Mouse (Mus musculus): Measurements from ENCODE around the gene Dbp. TPM values are rescaled to one million over a fixed set of nuclear protein-coding genes. Genes with fewer than 3 reads are reported as not detected.
A peak's percentile ranks its signal among the peaks of the same experiment; 100 is the strongest.
"Not testable (repeated sequence)": the region's sequence is repeated elsewhere in the genome, so short reads cannot be mapped to it uniquely, and the experiment has no call there.

The Dbp gene
- polyA plus RNA-seq (2012; rRNA removed): 20.0 and 30.1 TPM in 2 replicates

DNA sequence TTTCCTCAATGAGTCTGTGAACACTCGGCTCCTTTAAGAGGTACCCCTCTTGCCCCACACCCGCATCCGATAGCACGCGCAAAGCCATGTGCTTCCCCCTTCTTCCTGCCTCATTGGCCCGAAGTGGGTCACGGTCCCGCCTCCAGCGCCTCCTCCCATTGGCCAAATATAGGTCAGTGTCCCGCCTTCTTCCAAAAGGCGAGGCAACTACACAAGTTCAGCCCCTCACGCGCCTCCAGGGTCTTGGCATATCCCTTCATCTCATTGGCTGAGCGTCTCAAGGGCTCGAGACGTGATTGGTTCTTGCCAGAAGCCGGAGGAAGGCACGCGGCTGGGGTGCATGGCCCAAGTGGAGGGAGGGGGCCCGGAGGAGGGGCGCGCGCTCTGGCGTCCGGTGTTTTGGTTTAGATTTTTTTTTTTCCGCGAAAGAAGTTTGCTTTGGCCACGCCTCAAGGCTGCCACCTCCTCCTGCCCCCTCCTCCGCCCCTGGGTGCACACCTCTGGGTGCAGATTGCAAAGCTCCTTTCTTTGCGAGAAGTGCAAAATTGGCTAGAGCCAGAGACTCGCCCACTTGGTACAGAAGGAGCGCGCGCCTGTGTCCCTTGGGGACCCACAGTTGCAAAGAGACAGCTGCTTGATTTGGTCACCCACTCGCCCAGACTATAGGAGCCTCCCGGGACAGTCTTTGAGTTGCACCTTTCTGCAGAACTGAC lies at the start of gene Dbp:
TSS of gene Dbp (plus strand) at position 359 of the 713 bp plus-strand sequence.
- Histone ChIP-seq H3K36me3 (ENCODE audit: control insufficient read depth, insufficient read depth, low read length) (peaks cover under 1% of the 10 kb centered on the region; the same call in 1 of the 2 replicates), H3K4me3 (ENCODE audit: extremely low read depth, insufficient read depth, insufficient read length) (peak within 1 kb of the TSS; percentile 71), H3K27me3 (ENCODE audit: control insufficient read depth, insufficient read depth, low read length) (peaks cover 6% of the 10 kb centered on the region), H3K27ac (ENCODE audit: insufficient read depth, low read length) (peak within 1 kb of the TSS; percentile 84), H3K4me1 (ENCODE audit: control insufficient read depth, insufficient read depth, insufficient read length) (peaks cover 31% of the 10 kb centered on the region)
- WGBS: under 1% methylated on average over 36 of the region's 36 CpGs
- peak; percentile 99 for DNase-seq (ENCODE audit: low read depth in 1 of 2, low spot score in 2 of 2)
- no peak for TF ChIP-seq CTCF (IDR thresholded peaks at IDR 0.05; ENCODE audit: extremely low read depth, insufficient read depth, insufficient read length, insufficient replicate concordance)
- TF ChIP-seq POLR2A (IDR thresholded peaks at IDR 0.05; ENCODE audit: low read depth, low read length): peak; percentile 29; the same call in 1 of the 2 replicates

DNA sequence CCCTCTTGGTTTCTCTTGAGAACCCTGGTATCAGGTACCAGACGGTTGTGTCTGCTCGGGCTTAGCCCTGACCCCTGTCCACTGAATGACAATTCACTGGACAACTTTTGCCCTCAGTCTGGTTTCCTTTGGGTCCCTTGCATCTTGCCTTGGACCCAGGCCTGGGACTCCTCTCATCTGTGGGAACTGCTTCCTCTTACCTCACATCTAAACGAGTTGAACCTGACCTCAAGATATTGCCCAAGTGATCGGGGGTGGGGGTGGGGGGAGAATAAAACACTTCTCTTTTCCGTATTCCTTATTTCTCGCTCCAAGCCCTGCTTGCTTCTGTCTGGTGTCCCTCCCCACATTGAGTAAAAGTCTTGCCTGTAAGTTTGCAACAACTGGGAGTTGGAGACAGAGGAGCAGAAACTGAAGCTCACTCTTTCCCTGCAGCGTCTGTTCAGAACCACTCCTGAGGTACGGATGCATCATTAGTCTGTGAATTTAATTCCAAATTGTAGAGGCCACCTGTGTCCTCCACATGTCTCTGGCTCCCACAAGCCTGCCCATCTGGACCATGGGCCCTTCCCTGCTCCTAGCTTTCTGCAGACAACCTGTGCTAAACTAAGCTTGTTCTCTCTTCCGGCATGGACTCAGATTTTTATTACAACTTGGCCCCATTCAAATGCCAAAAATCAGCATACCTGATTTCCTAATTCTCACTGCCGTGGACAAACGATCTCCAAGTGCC lies 44.0 kb upstream of the Dbp start:
- Histone ChIP-seq H3K27me3 (ENCODE audit: control insufficient read depth, insufficient read depth, low read length) (no peaks in the 10 kb centered on the region), H3K27ac (ENCODE audit: insufficient read depth, low read length) (no peak overlapping the region), H3K4me3 (ENCODE audit: extremely low read depth, insufficient read depth, insufficient read length) (no peak overlapping the region), H3K4me1 (ENCODE audit: control insufficient read depth, insufficient read depth, insufficient read length) (no peaks in the 10 kb centered on the region), H3K36me3 (ENCODE audit: control insufficient read depth, insufficient read depth, low read length) (no peaks in the 10 kb centered on the region)
- TF ChIP-seq POLR2A (IDR thresholded peaks at IDR 0.05; ENCODE audit: low read depth, low read length) (no peak), CTCF (IDR thresholded peaks at IDR 0.05; ENCODE audit: extremely low read depth, insufficient read depth, insufficient read length, insufficient replicate concordance) (no peak)
- DNase-seq (ENCODE audit: low read depth in 1 of 2, low spot score in 2 of 2): no peak
- WGBS: 58% methylated on average over 11 of the region's 11 CpGs

- 87% methylated on average over 6 of the region's 6 CpGs for WGBS
- H3K4me1 ChIP-seq (ENCODE audit: control insufficient read depth, insufficient read depth, insufficient read length); H3K4me3 ChIP-seq (ENCODE audit: extremely low read depth, insufficient read depth, insufficient read length); DNase-seq (ENCODE audit: low read depth in 1 of 2, low spot score in 2 of 2); H3K27me3 ChIP-seq (ENCODE audit: control insufficient read depth, insufficient read depth, low read length); H3K27ac ChIP-seq (ENCODE audit: insufficient read depth, low read length); H3K36me3 ChIP-seq (ENCODE audit: control insufficient read depth, insufficient read depth, low read length): not testable (repeated sequence)
Observed at GRCm38 (mm10) chr7:45661702-45662101, 43.2 kb upstream of the Dbp start.

DNA sequence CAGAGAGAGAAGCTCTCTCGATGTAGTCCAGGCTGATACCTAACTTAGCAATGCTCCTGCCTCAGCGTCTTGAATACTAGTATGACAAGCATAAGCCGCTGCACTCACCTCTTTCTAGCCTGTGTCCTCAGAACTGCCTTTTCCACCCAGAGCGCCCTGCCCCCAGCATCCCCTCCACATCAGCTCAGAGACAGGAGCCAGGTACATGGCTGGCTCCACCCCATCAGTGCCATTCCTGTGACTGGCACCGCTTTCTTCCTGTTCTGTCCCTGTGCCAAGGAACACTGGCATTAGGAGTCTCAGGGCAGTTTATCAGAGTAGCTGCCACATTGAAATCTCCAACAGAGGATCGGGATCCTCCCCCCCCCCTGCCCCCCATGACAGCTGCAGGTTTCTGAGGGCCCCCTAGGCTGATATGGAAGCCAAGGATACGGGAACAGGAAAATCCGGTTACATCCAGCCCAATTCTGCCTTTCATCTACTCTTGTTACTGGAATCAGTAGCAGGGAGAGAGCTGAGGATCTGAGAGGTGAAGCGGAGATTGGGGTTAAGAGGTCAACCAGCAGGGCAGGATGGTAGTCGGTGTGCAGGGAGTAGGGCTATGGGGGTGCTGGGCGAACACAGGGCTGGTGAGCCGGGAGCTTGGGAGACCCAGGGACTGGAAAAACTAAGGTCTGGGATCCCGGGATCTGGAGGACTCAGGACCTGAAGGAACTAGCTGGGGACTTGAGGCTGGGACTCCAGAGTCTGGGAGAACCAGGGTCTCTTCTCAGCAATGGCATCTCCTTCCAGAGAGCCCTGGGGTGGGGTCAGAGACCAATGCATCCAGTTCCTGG lies 39.4 kb upstream of the Dbp start:
- no peaks in the 10 kb centered on the region for H3K27me3 ChIP-seq (ENCODE audit: control insufficient read depth, insufficient read depth, low read length)
- H3K27ac ChIP-seq (ENCODE audit: insufficient read depth, low read length): no peak overlapping the region
- WGBS: 74% methylated on average over 13 of the region's 13 CpGs
- no peak for DNase-seq (ENCODE audit: low read depth in 1 of 2, low spot score in 2 of 2)
- no peaks in the 10 kb centered on the region for H3K4me1 ChIP-seq (ENCODE audit: control insufficient read depth, insufficient read depth, insufficient read length)
- no peak for TF ChIP-seq CTCF (IDR thresholded peaks at IDR 0.05; ENCODE audit: extremely low read depth, insufficient read depth, insufficient read length, insufficient replicate concordance)
- TF ChIP-seq POLR2A (IDR thresholded peaks at IDR 0.05; ENCODE audit: low read depth, low read length): no peak
- H3K36me3 ChIP-seq (ENCODE audit: control insufficient read depth, insufficient read depth, low read length): no peaks in the 10 kb centered on the region
- H3K4me3 ChIP-seq (ENCODE audit: extremely low read depth, insufficient read depth, insufficient read length): no peak overlapping the region

GRCm38 (mm10) chr7:45666161-45666560 lies 38.7 kb upstream of the Dbp start, which contains the start of gene Fut2:
TSS of gene Fut2 (minus strand) at chr7:45666394.
- no peak for TF ChIP-seq POLR2A (IDR thresholded peaks at IDR 0.05; ENCODE audit: low read depth, low read length)
- TF ChIP-seq CTCF (IDR thresholded peaks at IDR 0.05; ENCODE audit: extremely low read depth, insufficient read depth, insufficient read length, insufficient replicate concordance): no peak
- H3K27ac ChIP-seq (ENCODE audit: insufficient read depth, low read length): no peak within 1 kb of the TSS
- no peaks in the 10 kb centered on the region for H3K4me1 ChIP-seq (ENCODE audit: control insufficient read depth, insufficient read depth, insufficient read length)
- WGBS: 83% methylated on average over 7 of the region's 7 CpGs
- no peaks in the 10 kb centered on the region for H3K27me3 ChIP-seq (ENCODE audit: control insufficient read depth, insufficient read depth, low read length)
- H3K4me3 ChIP-seq (ENCODE audit: extremely low read depth, insufficient read depth, insufficient read length): no peak within 1 kb of the TSS
- no peaks in the 10 kb centered on the region for H3K36me3 ChIP-seq (ENCODE audit: control insufficient read depth, insufficient read depth, low read length)
- DNase-seq (ENCODE audit: low read depth in 1 of 2, low spot score in 2 of 2): no peak

DNA sequence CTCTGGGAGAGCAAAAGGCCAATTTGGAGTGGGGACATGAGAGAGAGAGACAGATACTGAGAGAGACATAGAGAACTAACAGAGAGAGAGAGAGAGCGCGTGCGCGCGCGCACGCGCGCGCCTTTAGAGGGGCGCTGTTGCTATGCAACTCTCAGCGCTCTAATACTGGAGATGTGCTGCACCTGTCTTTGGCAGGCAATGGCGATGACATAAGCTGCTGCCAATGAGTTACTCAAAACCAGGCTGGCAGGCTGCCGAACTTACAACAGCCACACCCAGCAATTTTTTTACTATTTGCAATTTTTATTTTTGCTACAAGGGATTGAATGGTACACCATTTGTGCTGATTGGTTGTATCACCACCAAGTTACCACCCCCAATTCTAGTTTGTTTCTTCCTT lies 37.1 kb upstream of the Dbp start:
- H3K27ac ChIP-seq (ENCODE audit: insufficient read depth, low read length): no peak overlapping the region
- H3K27me3 ChIP-seq (ENCODE audit: control insufficient read depth, insufficient read depth, low read length): no peaks in the 10 kb centered on the region
- TF ChIP-seq POLR2A (IDR thresholded peaks at IDR 0.05; ENCODE audit: low read depth, low read length): no peak
- H3K36me3 ChIP-seq (ENCODE audit: control insufficient read depth, insufficient read depth, low read length): no peaks in the 10 kb centered on the region
- no peak overlapping the region for H3K4me3 ChIP-seq (ENCODE audit: extremely low read depth, insufficient read depth, insufficient read length)
- DNase-seq (ENCODE audit: low read depth in 1 of 2, low spot score in 2 of 2): no peak
- H3K4me1 ChIP-seq (ENCODE audit: control insufficient read depth, insufficient read depth, insufficient read length): no peaks in the 10 kb centered on the region
- WGBS: 91% methylated on average over 14 of the region's 14 CpGs
